Mouse (Mus musculus) liver, embryonic 16.5 days (tissue): ENCODE results near the gene Ezh1. TPM values are rescaled to one million over a fixed set of nuclear protein-coding genes. Genes with fewer than 3 reads are reported as not detected.

Source experiments
- ATAC-seq: fragments of 200-750 bp; cut with Nextera tagmentation; 2 replicates; pipeline ENCODE4 v1.8.0; 2017; ENCODE audit warnings: low read depth, mild to moderate bottlenecking, moderate number of reproducible peaks, moderate library complexity
- H3K27ac ChIP-seq: fragments of 300-500 bp; sonication (generic); 2 replicates; pipeline ENCODE4 v1.5.1; 2014; ENCODE audit warnings: mild to moderate bottlenecking, low read length
- H3K27me3 ChIP-seq: fragments of 300-500 bp; sonication (generic); 2 replicates; pipeline ENCODE4 v1.6.1; 2014; ENCODE audit warnings: low read depth, low read length, mixed read lengths; ENCODE audit not compliant: control insufficient read depth, insufficient read depth
- H3K36me3 ChIP-seq: fragments of 300-500 bp; sonication (generic); 2 replicates; pipeline ENCODE4 v1.6.1; 2014; ENCODE audit warnings: mild to moderate bottlenecking; ENCODE audit not compliant: control insufficient read depth, insufficient read depth
- H3K4me1 ChIP-seq: fragments of 300-500 bp; sonication (generic); 2 replicates; pipeline ENCODE4 v1.6.1; 2014; ENCODE audit warnings: low read depth, low read length, mixed read lengths; ENCODE audit not compliant: control insufficient read depth
- H3K4me2 ChIP-seq: fragments of 300-500 bp; sonication (generic); 2 replicates; pipeline ENCODE4 v1.6.1; 2014; ENCODE audit warnings: low read depth, low read length, mixed read lengths
- H3K4me3 ChIP-seq: fragments of 300-500 bp; sonication (generic); 2 replicates; pipeline ENCODE4 v1.5.1; 2014; ENCODE audit warnings: low read depth, mild to moderate bottlenecking, low read length
- H3K9ac ChIP-seq: fragments of 300-500 bp; sonication (generic); 2 replicates; pipeline ENCODE4 v1.6.1; 2014; ENCODE audit warnings: low read depth, low read length
- H3K9me3 ChIP-seq: fragments of 300-500 bp; sonication (generic); replicated peaks from 2 replicates; pipeline ENCODE4 v1.6.1; 2016; ENCODE audit warnings: low read length; ENCODE audit not compliant: control insufficient read depth
- WGBS: fragments of 180-500 bp; shearing (Covaris S2); extraction: QIAGEN DNeasy Blood & Tissue Kit; methylation state at CpG from one replicate; pipeline ENCODE4 v1.1.7; 2014; ENCODE audit not compliant: insufficient replicate concordance; 5-methylcytosine and 5-hydroxymethylcytosine counted together
- polyA plus RNA-seq: library from polyadenylated mRNA; unstranded; fragments of >200 nt; fragmentation: Nextera tagmentation; extraction: Ambion mirVana; gene quantifications from 2 replicates; pipeline ENCODE4 v1.2.1, GENCODE M21; 2015

Gene Ezh1
- polyA plus RNA-seq, 1 experiment from 2014 or later = 12.5 TPM

DNA sequence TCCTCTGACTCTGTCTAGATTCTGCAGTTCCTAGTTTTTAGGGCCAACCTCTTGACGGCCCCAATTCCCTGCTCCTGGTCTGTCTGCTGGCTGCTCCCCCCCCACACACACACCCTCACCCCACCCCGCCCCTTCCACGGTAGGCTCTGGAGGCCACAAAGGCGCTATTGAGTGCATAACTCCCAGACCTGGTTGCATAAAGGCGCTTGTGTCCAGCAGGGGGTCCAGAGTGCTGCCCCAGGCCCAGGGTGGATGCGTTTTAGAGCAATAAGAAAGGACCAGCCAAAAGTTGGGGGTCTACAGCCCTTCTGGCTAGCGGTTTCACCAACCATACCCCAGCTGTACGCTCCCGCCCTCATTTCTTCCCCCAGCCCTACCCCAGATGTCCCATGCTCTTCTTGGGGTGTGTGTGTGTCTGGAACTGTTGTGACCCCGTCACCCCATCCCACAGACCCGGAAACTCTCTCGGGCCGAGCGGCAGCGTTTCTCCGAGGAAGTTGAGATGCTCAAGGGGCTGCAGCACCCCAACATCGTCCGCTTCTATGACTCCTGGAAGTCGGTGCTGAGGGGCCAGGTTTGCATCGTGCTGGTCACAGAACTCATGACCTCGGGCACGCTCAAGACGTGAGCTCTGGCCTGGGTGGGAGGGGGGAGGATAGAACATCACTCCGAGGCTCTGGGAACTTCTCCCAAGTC, 36.2 kb upstream of the Ezh1 start:
- no peak for ATAC-seq
- peak overlapping the region; percentile 98 for H3K4me2 ChIP-seq
- peak overlapping the region; percentile 36; the same call in 1 of the 2 replicates for H3K9ac ChIP-seq
- no peaks in the 10 kb centered on the region for H3K9me3 ChIP-seq
- H3K36me3 ChIP-seq = no peaks in the 10 kb centered on the region
- H3K4me1 ChIP-seq = peaks cover 48% of the 10 kb centered on the region
- WGBS = 6% methylated on average over 24 of the region's 24 CpGs
- no peak overlapping the region for H3K27ac ChIP-seq
- H3K27me3 ChIP-seq = peaks cover 55% of the 10 kb centered on the region
- H3K4me3 ChIP-seq = peak overlapping the region; percentile 80

DNA sequence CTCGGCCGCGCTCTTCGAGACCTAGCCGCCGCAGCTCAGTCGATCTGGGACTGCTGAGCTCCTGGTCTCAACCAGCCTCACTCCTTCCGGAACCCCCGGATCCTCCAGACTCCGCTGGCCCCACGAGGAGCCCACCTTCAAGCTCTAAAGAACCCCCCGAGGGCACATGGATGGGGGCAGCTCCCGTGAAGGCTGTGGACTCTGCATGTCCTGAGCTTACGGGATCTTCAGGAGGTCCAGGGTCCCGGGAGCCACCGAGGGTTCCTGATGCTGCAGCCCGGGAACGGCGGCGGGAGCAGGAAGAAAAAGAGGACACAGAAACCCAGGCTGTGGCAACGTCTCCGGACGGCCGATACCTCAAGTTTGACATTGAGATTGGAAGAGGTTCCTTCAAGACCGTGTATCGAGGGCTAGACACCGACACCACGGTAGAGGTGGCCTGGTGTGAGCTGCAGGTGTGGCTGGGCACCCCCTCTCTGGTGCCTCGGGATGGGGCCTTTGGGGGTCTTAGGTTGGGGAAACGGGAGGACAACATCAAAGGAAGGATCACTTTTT, 34.6 kb upstream of the Ezh1 start:
- Histone ChIP-seq H3K4me3 (peak overlapping the region; percentile 80), H3K4me2 (peak overlapping the region; percentile 98), H3K27me3 (peaks cover 45% of the 10 kb centered on the region), H3K9me3 (no peaks in the 10 kb centered on the region), H3K9ac (peak overlapping the region; percentile 88), H3K4me1 (peaks cover 53% of the 10 kb centered on the region), H3K36me3 (no peaks in the 10 kb centered on the region), H3K27ac (peak overlapping the region; percentile 96)
- under 1% methylated on average over 30 of the region's 30 CpGs for WGBS
- ATAC-seq = no peak

- WGBS = 1% methylated on average over 43 of the region's 43 CpGs
- Histone ChIP-seq H3K9ac (peak within 1 kb of the TSS; percentile 88), H3K9me3 (no peaks in the 10 kb centered on the region), H3K27ac (peak within 1 kb of the TSS; percentile 96), H3K4me1 (peaks cover 56% of the 10 kb centered on the region), H3K4me3 (peak within 1 kb of the TSS; percentile 80), H3K27me3 (peaks cover 38% of the 10 kb centered on the region), H3K4me2 (peak within 1 kb of the TSS; percentile 98), H3K36me3 (no peaks in the 10 kb centered on the region)
- peak; percentile 92 for ATAC-seq
Observed at GRCm38 (mm10) chr11:101259948-101260825, 33.9 kb upstream of the Ezh1 start, which contains the start of gene Wnk4. Gene Wnk4 (plus strand): TSS chr11:101260567.

DNA sequence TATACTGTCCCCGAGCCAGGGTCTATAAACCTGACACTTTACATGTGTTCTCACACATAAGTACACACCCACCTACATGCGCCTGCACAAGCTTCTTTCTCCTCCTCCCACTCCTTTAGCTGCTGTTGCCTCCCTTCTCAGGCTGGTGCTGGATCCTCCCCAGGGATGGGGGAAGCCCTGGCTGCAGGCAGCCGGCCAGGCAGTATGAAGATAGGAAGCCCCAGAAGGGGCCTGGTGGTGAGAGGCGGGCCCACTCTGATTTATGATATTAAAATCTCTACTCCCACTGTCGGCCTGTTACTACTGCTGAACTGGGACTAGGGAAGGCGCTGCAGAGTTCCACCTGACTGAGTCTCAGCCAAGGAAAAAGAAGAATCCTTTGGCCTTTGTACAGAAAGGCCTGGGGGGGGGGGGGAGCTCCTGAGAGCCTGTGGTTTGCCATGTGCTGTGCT, 33.0 kb upstream of the Ezh1 start:
- no peaks in the 10 kb centered on the region for H3K36me3 ChIP-seq
- peaks cover 30% of the 10 kb centered on the region for H3K27me3 ChIP-seq
- H3K9ac ChIP-seq = peak overlapping the region; percentile 88
- WGBS = 29% methylated on average over 6 of the region's 6 CpGs
- H3K27ac ChIP-seq = peak overlapping the region; percentile 96
- peak overlapping the region; percentile 80 for H3K4me3 ChIP-seq
- peaks cover 60% of the 10 kb centered on the region for H3K4me1 ChIP-seq
- 0 out of 2 replicates have a peak, but pooled peaks have one; percentile 1 for ATAC-seq
- H3K9me3 ChIP-seq = no peaks in the 10 kb centered on the region
- H3K4me2 ChIP-seq = peak overlapping the region; percentile 98

DNA sequence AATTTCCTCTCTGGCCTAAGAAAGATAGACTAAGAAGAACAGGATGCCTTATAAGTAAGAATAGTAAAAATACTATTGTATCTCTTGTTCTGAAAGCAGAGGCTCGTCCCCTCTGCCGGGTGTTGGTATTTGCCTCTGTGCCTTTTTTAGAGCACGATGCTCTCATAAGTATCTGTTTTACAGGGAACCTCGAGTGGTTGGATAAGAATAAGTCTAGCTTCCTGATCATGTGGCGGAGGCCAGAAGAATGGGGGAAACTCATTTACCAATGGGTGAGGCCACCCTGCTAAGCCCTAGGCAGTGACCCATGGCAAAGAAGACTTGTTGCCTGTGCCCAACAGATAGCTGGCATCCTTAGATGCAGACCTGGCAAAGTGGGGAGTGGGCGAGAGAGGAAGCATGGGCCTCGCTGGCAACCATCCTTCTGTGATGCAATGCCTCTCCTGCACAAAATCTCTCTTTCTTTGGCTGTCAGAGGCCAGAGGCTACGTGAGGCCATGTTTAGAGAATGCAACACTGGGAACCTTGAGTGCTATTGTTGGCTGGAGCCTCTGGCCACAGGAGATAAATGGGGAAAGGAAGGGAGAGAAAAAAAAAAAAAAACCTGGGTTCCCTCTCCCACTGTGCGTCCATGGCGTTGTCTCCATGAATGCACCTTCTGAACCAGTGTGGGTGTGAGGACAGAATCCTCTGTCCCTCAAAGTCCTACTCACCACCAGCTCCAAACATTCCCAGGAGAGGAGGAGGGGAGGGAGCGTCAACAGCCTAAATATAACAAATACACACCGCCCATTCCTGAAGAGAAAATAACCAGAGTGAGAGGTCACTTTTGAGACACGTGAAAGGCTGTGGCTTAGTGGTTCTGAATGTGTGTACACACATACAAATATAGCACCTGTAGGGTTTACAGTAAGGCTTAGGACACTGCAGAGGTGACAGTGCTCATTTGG, 29.8 kb upstream of the Ezh1 start:
- H3K9ac ChIP-seq = no peak overlapping the region
- WGBS = 67% methylated on average over 13 of the region's 13 CpGs
- H3K4me3 ChIP-seq = no peak overlapping the region
- peaks cover 54% of the 10 kb centered on the region for H3K4me1 ChIP-seq
- H3K36me3 ChIP-seq = no peaks in the 10 kb centered on the region
- ATAC-seq = no peak
- H3K27ac ChIP-seq = peak overlapping the region; percentile 45
- H3K4me2 ChIP-seq = no peak overlapping the region
- H3K9me3 ChIP-seq = no peaks in the 10 kb centered on the region
- H3K27me3 ChIP-seq = peaks cover under 1% of the 10 kb centered on the region; the same call in 1 of the 2 replicates

- H3K9me3 ChIP-seq = no peaks in the 10 kb centered on the region
- peak; percentile 87 for ATAC-seq
- peaks cover 36% of the 10 kb centered on the region for H3K4me1 ChIP-seq
- H3K36me3 ChIP-seq = no peaks in the 10 kb centered on the region
- peak within 1 kb of the TSS; percentile 88 for H3K27ac ChIP-seq
- H3K9ac ChIP-seq = peak within 1 kb of the TSS; percentile 92
- peak within 1 kb of the TSS; percentile 80 for H3K4me2 ChIP-seq
- WGBS = 0% methylated on average over 40 of the region's 40 CpGs
- H3K4me3 ChIP-seq = peak within 1 kb of the TSS; percentile 84
- no peaks in the 10 kb centered on the region for H3K27me3 ChIP-seq
Observed at GRCm38 (mm10) chr11:101253613-101254389, 27.5 kb upstream of the Ezh1 start, which contains the start of gene Vps25. Gene Vps25 (plus strand): TSS chr11:101253707.

DNA sequence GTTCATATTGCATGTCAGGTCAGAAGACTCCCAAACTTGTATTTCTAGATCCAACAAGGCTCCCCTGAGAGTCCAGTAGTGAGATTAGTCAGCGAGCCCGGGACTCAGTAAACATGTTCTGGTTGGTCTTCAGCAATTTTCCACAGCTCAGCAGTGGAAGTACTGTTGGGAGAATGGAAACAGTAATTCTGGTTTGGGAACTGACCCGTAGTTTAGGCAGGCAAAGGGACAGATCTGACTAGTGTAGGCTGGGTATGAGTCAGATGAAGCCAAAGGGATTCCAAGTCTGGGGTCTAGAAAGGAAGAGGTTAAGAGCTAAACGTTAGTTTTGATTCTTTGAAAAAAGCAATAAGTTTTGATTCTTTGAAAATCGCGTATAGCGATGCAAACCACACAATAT, 26.7 kb upstream of the Ezh1 start:
- no peak for ATAC-seq
- Histone ChIP-seq H3K27ac (peak overlapping the region; percentile 88), H3K4me3 (peak overlapping the region; percentile 84), H3K9me3 (no peaks in the 10 kb centered on the region), H3K27me3 (peaks cover 6% of the 10 kb centered on the region), H3K4me2 (peak overlapping the region; percentile 80), H3K36me3 (no peaks in the 10 kb centered on the region), H3K9ac (peak overlapping the region; percentile 92), H3K4me1 (peaks cover 28% of the 10 kb centered on the region)
- WGBS = 8% methylated on average over 7 of the region's 7 CpGs
